Mouse (Mus musculus) midbrain, postnatal 0 days (tissue): ENCODE data around the gene Zbtb4. TPM values are rescaled to one million over a fixed set of nuclear protein-coding genes. Genes with fewer than 3 reads are reported as not detected.

Source experiments
- ATAC-seq: fragments of 200-750 bp; cut with Nextera tagmentation; 2 replicates; pipeline ENCODE4 v1.8.0; 2017; ENCODE audit warnings: moderate number of reproducible peaks, mild to moderate bottlenecking, moderate TSS enrichment, moderate library complexity; ENCODE audit not compliant: low FRiP score
- DNase-seq: peaks from one replicate; pipeline ENCODE4 v3.0.0-alpha.2; 2015; ENCODE audit warnings: low spot score
- H3K27ac ChIP-seq: fragments of 300-500 bp; sonication (generic); 2 replicates; pipeline ENCODE4 v1.5.1; 2014; ENCODE audit warnings: low read depth, mild to moderate bottlenecking, low read length, mixed read lengths
- H3K27me3 ChIP-seq: fragments of 300-500 bp; sonication (generic); 2 replicates; pipeline ENCODE4 v1.6.1; 2014; ENCODE audit warnings: low read length, control low read depth, mixed read lengths; ENCODE audit not compliant: insufficient read depth
- H3K36me3 ChIP-seq: fragments of 300-500 bp; sonication (generic); 2 replicates; pipeline ENCODE4 v1.6.1; 2014; ENCODE audit warnings: low read length, control low read depth, mixed read lengths; ENCODE audit not compliant: insufficient read depth
- H3K4me1 ChIP-seq: fragments of 300-500 bp; sonication (generic); 2 replicates; pipeline ENCODE4 v1.6.1; 2014; ENCODE audit warnings: mild to moderate bottlenecking, control low read depth, antibody characterized with exemption, low read length, mixed read lengths; ENCODE audit not compliant: insufficient read depth
- H3K4me2 ChIP-seq: fragments of 300-500 bp; sonication (generic); 2 replicates; pipeline ENCODE4 v1.6.1; 2014; ENCODE audit warnings: low read depth, mild to moderate bottlenecking, low read length, mixed read lengths; ENCODE audit not compliant: poor library complexity, severe bottlenecking
- H3K4me3 ChIP-seq: fragments of 300-500 bp; sonication (generic); 2 replicates; pipeline ENCODE4 v1.5.1; 2014; ENCODE audit warnings: low read depth, mild to moderate bottlenecking, low read length, moderate library complexity
- H3K9ac ChIP-seq: fragments of 300-500 bp; sonication (generic); replicated peaks from 2 replicates; pipeline ENCODE4 v1.6.1; 2014; ENCODE audit warnings: mild to moderate bottlenecking, low read length, moderate library complexity, mixed read lengths; ENCODE audit not compliant: poor library complexity, severe bottlenecking
- H3K9me3 ChIP-seq: fragments of 300-500 bp; sonication (generic); 2 replicates; pipeline ENCODE4 v1.6.1; 2016; ENCODE audit warnings: low read length, control low read depth
- CTCF ChIP-seq: IDR thresholded peaks from 2 replicates; pipeline ENCODE4 v1.5.1; 2016; ENCODE audit warnings: antibody characterized with exemption, mild to moderate bottlenecking
- WGBS: fragments of 180-500 bp; shearing (Covaris S2); extraction: QIAGEN DNeasy Blood & Tissue Kit; methylation state at CpG from one replicate; pipeline ENCODE4 v1.1.7; 2014; 5-methylcytosine and 5-hydroxymethylcytosine counted together
- polyA plus RNA-seq: library from polyadenylated mRNA; unstranded; fragments of >200 nt; fragmentation: Nextera tagmentation; extraction: Ambion mirVana; gene quantifications from 2 replicates; pipeline ENCODE4 v1.2.1, GENCODE M21; 2015
- total RNA-seq: library from RNA; depleted of rRNA; stranded (reverse); fragments of >200 nt; gene quantifications from 2 replicates; pipeline ENCODE4 v1.2.3, GENCODE M21; 2014

Zbtb4 gene
- total and polyA plus RNA-seq, 2 experiments from 2014 or later: 5.0 to 34.3 TPM

DNA sequence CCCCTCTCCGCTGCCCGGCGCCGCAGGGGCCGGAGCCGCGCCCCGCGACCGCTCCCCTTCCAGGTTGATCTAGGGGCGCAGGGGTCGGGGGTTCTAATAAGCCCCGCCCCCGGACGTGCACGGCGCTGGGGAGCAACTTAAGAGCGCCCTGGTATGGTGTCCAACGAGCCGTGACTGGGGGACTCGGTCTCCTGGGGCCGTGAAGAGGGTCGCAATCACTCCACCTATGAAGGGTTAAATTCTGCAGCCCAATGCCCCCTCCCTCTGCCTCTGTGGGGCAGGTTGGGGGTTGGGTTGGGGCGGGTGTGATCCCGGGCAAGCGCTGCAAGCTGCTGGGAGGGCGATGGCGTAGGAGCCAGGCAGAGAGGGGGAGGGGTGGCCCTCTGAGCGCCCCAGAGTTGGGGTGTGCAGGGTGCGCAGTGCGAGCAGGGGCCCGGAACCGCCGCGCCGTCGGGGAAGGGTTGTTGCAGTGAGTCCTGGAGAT is 456 bp downstream of the Zbtb4 start:
- peak; percentile 72 for DNase-seq
- no peak for TF ChIP-seq CTCF
- under 1% methylated on average over 34 of the region's 37 CpGs for WGBS
- H3K9me3 ChIP-seq: no peaks in the 10 kb centered on the region
- ATAC-seq: peak; percentile 77
- peak overlapping the region; percentile 100 for H3K9ac ChIP-seq
- H3K4me1 ChIP-seq: peaks cover 11% of the 10 kb centered on the region
- peak overlapping the region; percentile 90 for H3K4me3 ChIP-seq
- H3K27ac ChIP-seq: peak overlapping the region; percentile 90
- H3K27me3 ChIP-seq: no peaks in the 10 kb centered on the region
- H3K4me2 ChIP-seq: peak overlapping the region; percentile 71
- no peaks in the 10 kb centered on the region for H3K36me3 ChIP-seq

DNA sequence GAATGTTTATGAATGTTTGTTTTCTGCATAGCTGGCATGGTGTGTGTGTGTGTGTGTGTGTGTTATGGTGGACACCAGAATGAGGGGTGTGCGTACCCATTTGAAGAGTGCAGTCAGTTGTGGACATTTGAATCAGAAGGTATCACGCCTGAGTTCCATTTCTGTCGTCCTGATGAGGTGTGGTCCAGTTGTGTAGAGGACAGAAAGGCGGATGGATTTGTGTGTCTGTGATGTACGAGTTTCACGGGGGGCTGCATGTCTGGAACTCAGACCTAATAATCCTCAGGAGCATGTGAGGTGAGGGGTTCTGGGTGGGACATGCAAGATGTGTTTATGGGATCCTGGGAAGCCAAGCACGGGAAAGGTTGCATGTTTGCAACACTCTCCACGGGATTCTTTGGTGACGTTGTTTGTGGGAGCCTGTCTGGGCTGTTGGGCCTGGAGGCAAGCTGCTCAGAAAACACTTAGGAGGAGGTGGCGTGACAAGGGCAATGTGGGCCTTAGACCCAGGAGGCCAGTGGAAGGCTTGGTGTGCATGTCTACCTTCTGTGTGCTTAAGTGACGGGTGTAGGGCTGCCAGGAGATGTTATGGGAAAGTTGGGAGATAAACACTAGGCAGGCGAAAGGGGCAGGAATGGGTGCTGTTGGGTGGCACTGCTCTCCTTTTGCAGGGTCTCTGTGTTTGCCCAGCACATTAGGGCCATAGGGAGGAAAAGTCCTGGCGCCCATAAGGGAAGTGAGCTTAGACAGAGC is 1.3 kb downstream of the Zbtb4 start:
- Histone ChIP-seq H3K36me3 (no peaks in the 10 kb centered on the region), H3K9me3 (no peaks in the 10 kb centered on the region), H3K27me3 (no peaks in the 10 kb centered on the region), H3K4me3 (peak overlapping the region; percentile 90), H3K9ac (peak overlapping the region; percentile 100), H3K4me1 (peaks cover 11% of the 10 kb centered on the region), H3K27ac (peak overlapping the region; percentile 90), H3K4me2 (peak overlapping the region; percentile 71)
- TF ChIP-seq CTCF: no peak
- DNase-seq (no peak), ATAC-seq (no peak)
- WGBS: 60% methylated on average over 13 of the region's 13 CpGs

DNA sequence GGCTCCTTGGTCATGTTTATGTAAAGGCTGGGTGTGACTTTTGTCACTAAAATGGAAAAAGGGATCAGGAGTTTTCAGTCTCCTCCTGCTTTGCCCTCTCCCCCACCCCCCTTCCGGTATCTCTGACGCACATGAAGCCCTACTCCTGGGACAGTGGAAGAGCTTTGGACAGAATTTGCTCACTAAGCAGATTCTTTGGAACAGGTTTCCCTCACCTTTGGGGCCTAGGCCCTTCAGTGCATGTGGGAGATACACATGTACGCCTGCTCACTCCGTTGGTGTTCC is 1.9 kb downstream of the Zbtb4 start:
- ATAC-seq: no peak
- no peak for DNase-seq
- no peak for TF ChIP-seq CTCF
- H3K27me3 ChIP-seq: no peaks in the 10 kb centered on the region
- peak overlapping the region; percentile 90 for H3K4me3 ChIP-seq
- H3K27ac ChIP-seq: no peak overlapping the region
- 62% methylated on average over 4 of the region's 4 CpGs for WGBS
- no peaks in the 10 kb centered on the region for H3K36me3 ChIP-seq
- peaks cover 11% of the 10 kb centered on the region for H3K4me1 ChIP-seq
- H3K9me3 ChIP-seq: no peaks in the 10 kb centered on the region
- no peak overlapping the region; the same call in 1 of the 2 replicates for H3K9ac ChIP-seq
- H3K4me2 ChIP-seq: peak overlapping the region; percentile 71

DNA sequence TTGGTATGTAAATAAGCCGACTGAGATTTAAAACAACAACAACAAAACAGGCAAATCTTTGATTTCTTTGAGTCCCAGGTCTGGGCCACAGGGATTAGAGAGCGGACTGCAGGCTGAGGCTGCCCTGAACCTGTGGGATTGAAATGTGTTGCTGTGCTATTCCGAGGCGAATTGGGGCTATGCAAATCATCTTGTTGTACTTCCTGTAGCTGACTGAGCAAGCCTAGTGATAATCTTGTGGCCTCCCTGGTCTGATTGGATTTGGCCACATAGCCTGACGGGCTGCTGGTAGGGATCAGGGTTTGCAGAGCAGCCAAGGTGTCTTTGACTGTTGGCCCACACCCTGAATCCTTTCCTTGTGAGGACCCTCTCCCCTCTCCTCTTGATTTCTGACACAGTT is 9.2 kb downstream of the Zbtb4 start:
- 50% methylated on average over 5 of the region's 5 CpGs for WGBS

DNA sequence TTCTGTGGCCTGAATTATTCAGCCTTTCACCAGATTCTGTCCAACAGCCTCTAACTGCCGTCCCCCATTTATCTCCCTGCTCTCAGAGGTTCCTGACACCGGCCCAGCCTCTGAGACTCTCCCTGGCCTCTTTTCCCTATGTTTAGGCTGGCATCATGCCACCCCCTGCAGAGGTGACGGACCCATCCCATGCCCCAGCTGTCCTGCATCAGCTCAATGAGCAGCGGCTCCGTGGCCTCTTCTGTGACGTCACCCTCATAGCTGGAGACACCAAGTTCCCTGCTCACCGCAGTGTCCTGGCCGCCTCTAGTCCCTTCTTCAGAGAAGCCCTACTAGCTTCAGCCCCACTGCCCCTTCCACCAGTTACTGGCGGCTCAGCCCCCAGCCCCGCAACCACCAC is 10.0 kb downstream of the Zbtb4 start:
- no peak for ATAC-seq
- WGBS: 74% methylated on average over 10 of the region's 10 CpGs
- H3K36me3 ChIP-seq: peaks cover 20% of the 10 kb centered on the region; the same call in 1 of the 2 replicates
- no peak overlapping the region for H3K9ac ChIP-seq
- no peaks in the 10 kb centered on the region for H3K27me3 ChIP-seq
- no peak for TF ChIP-seq CTCF
- H3K4me3 ChIP-seq: no peak overlapping the region
- DNase-seq: no peak
- no peak overlapping the region for H3K27ac ChIP-seq
- no peak overlapping the region for H3K4me2 ChIP-seq
- H3K4me1 ChIP-seq: no peaks in the 10 kb centered on the region
- H3K9me3 ChIP-seq: no peaks in the 10 kb centered on the region

More for the DNA sequence above, 9.2 kb downstream of the Zbtb4 start:
- no peak for DNase-seq
- Histone ChIP-seq H3K4me3 (no peak overlapping the region), H3K9me3 (no peaks in the 10 kb centered on the region), H3K36me3 (peaks cover 20% of the 10 kb centered on the region; the same call in 1 of the 2 replicates), H3K4me2 (no peak overlapping the region), H3K4me1 (no peaks in the 10 kb centered on the region), H3K9ac (no peak overlapping the region), H3K27me3 (no peaks in the 10 kb centered on the region), H3K27ac (no peak overlapping the region)
- no peak for TF ChIP-seq CTCF
- no peak for ATAC-seq

DNA sequence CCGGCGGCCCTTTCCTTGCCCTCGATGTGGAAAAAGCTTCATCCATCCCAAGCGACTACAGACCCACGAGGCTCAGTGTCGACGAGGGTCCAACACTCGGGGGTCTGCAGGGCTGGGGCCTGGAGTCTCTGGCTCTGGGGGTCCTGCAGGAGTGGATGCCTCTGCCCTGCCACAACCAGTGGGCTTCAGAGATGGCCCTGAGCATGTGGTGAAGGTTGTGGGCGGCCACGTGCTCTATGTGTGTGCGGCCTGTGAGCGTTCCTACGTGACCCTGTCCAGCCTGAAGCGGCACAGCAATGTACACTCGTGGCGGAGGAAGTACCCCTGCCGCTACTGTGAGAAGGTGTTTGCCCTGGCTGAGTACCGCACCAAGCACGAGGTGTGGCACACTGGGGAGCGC is 10.8 kb downstream of the Zbtb4 start:
- DNase-seq: no peak
- H3K27me3 ChIP-seq: no peaks in the 10 kb centered on the region
- no peaks in the 10 kb centered on the region for H3K4me1 ChIP-seq
- H3K27ac ChIP-seq: no peak overlapping the region
- no peak for ATAC-seq
- TF ChIP-seq CTCF: no peak
- no peak overlapping the region for H3K4me3 ChIP-seq
- no peak overlapping the region for H3K4me2 ChIP-seq
- H3K9ac ChIP-seq: no peak overlapping the region
- H3K9me3 ChIP-seq: no peaks in the 10 kb centered on the region
- peaks cover 20% of the 10 kb centered on the region; the same call in 1 of the 2 replicates for H3K36me3 ChIP-seq
- WGBS: 89% methylated on average over 20 of the region's 20 CpGs
